Mouse (Mus musculus): ENCODE measurements around the gene Cacna2d2. TPM values are rescaled to one million over a fixed set of nuclear protein-coding genes. Genes with fewer than 3 reads are reported as not detected.

The Cacna2d2 gene
- polyA plus RNA-seq, 1 experiment from 2014 or later: 0.34 TPM

DNA sequence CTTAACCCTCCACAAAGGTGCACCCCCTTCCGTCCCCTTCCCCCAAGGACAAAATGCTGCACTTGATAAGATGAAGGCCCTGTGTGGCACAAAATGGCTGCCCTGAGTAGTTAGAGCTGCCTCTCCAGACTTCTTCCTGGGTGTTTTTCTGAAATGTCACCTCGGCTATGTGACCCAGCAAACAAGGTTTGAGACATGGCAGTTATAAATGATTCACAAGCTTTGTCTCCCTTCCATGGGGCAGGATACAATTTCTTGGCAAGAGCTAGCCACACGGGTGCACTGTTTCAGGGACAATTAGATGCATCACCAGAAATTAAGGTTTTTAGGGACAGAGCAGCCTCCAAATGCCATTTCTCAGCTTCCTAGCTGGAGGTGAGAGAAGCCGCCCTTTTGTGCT lies 141.0 kb downstream of the Cacna2d2 start:
- H3K27ac ChIP-seq: no peak overlapping the region
- WGBS: 73% methylated on average over 4 of the region's 4 CpGs
- H3K27me3 ChIP-seq (replicated peaks): no peaks in the 10 kb centered on the region
- no peak overlapping the region for H3K4me3 ChIP-seq (replicated peaks)
- H3K9ac ChIP-seq: no peak overlapping the region
- ATAC-seq: no peak
- no peaks in the 10 kb centered on the region for H3K9me3 ChIP-seq
- peak overlapping the region; percentile 83; the same call in 1 of the 2 replicates for H3K4me2 ChIP-seq (replicated peaks)
- H3K4me1 ChIP-seq (replicated peaks): peaks cover 37% of the 10 kb centered on the region
- peaks cover 18% of the 10 kb centered on the region; the same call in 1 of the 2 replicates for H3K36me3 ChIP-seq

DNA sequence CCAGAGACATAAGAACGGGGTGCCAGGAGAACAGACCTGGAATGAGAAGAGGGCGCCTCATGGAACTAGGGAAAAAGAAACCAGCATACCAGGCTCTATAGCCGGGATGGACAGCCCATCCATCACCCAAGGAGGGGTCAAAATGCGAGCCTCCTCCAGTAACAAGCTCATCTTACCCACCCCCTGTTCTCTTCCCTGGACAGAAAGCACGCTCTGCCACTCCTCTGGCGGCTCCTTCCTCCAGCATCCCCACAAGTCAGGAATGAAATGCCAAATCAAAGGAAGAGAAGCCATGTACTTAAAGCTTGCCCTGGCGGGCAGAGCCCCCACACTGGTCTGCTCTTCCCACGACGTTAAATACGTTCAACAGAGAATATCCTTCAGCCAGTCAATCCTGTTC lies 141.6 kb downstream of the Cacna2d2 start:
- Histone ChIP-seq H3K27me3 (replicated peaks) (no peaks in the 10 kb centered on the region), H3K9me3 (no peaks in the 10 kb centered on the region), H3K4me3 (replicated peaks) (peak overlapping the region; percentile 59; the same call in 1 of the 2 replicates), H3K36me3 (peaks cover 18% of the 10 kb centered on the region; the same call in 1 of the 2 replicates), H3K27ac (peak overlapping the region; percentile 13; the same call in 1 of the 2 replicates), H3K4me1 (replicated peaks) (peaks cover 31% of the 10 kb centered on the region), H3K9ac (no peak overlapping the region), H3K4me2 (replicated peaks) (peak overlapping the region; percentile 83)
- ATAC-seq: no peak
- WGBS: 30% methylated on average over 10 of the region's 10 CpGs

DNA sequence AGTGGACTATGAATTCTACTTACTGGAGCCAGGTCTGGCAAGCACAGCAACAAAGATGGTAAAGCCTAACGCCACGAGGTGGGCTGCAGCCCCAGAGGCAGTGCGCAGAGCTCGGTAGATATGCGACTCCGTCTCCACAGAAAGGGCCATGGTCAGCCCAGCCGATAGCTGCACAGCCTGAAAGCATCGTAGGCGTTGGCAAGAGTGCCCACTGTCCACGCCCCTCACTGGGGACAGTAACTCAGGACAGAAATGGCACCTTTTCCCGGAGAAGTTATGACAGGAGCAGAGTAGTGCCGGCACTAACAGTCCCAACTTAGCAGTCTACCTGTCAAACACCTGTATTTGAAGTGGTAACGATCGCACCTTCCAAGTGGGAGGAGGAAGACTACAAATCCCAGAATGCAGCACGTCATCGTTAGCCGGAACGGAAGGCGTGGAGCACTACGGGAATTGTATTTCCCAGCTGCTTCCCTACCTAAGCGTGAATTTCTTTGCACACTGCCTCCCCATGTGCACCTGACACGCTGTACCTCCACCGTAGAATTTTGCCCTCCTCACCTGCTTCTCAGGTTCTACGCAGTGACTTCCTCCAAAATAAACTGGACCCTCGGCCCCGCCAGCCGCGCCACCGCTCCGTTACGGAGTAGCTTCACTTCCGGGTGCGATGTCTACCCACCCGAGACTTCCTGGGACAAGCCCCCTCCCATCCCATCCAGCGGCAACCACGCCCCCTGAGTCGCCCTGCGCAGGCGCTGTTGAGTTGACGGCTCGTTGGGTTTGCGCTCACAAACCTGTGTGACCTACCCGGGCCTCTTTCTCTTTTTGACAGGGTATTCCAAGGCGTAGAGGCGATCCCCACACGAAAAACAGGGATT lies 142.3 kb downstream of the Cacna2d2 start, which contains the start of the genes Cyb561d2 and Nprl2:
Gene Cyb561d2, minus strand, starts transcription at position 720 of the 878 bp plus-strand sequence.
Gene Nprl2, plus strand, starts transcription at position 753 of the 878 bp plus-strand sequence.
- H3K4me1 ChIP-seq (replicated peaks): peaks cover 29% of the 10 kb centered on the region
- ATAC-seq: peak; percentile 93
- peak within 1 kb of the TSS; percentile 59 for H3K4me3 ChIP-seq (replicated peaks)
- H3K27me3 ChIP-seq (replicated peaks): no peaks in the 10 kb centered on the region
- WGBS: under 1% methylated on average over 46 of the region's 46 CpGs
- peaks cover 18% of the 10 kb centered on the region; the same call in 1 of the 2 replicates for H3K36me3 ChIP-seq
- peak within 1 kb of the TSS; percentile 48; the same call in 1 of the 2 replicates for H3K27ac ChIP-seq
- peak within 1 kb of the TSS; percentile 83 for H3K4me2 ChIP-seq (replicated peaks)
- H3K9me3 ChIP-seq: no peaks in the 10 kb centered on the region
- peak within 1 kb of the TSS; percentile 61 for H3K9ac ChIP-seq

DNA sequence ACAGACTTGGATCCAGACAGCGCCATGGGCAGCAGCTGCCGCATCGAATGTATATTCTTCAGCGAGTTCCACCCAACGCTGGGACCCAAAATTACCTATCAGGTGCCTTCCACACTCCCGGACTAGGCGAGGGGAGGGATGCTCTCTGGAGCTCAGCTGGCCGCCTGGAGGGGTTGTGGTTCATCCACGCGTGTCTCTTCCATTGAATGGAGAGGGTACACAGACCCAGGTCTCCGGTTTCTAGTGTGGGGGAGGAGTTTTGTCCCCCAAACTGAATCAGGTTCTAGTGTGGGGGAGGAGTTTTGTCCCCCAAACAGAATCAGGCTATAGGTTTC lies 142.9 kb downstream of the Cacna2d2 start:
- H3K36me3 ChIP-seq: peaks cover 18% of the 10 kb centered on the region; the same call in 1 of the 2 replicates
- WGBS: under 1% methylated on average over 11 of the region's 11 CpGs
- peak overlapping the region; percentile 61 for H3K9ac ChIP-seq
- ATAC-seq: peak; percentile 27
- H3K9me3 ChIP-seq: no peaks in the 10 kb centered on the region
- H3K4me1 ChIP-seq (replicated peaks): peaks cover 28% of the 10 kb centered on the region
- H3K27me3 ChIP-seq (replicated peaks): no peaks in the 10 kb centered on the region
- peak overlapping the region; percentile 83 for H3K4me2 ChIP-seq (replicated peaks)
- H3K4me3 ChIP-seq (replicated peaks): peak overlapping the region; percentile 59
- 0 out of 2 replicates have a peak overlapping the region, but pooled peaks have one; percentile 48 for H3K27ac ChIP-seq

DNA sequence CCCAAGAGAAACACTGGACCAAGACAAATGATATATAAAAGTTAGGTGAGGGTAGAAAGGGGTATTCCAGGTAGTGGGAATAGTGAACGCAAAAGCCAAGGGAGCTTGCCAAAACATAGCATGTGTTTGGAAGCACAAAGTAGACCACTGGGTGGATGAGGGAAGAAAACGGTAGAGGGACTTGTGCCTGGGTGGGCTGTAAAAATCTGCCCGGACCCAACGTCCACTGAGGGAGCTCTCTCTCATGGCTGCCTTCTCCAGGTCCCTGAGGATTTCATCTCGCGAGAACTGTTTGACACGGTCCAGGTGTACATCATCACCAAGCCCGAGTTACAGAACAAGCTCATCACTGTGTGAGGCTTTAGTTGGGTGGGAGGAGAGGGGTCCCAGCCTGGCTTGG lies 143.3 kb downstream of the Cacna2d2 start:
- no peaks in the 10 kb centered on the region for H3K9me3 ChIP-seq
- no peak overlapping the region for H3K9ac ChIP-seq
- H3K36me3 ChIP-seq: peaks cover 16% of the 10 kb centered on the region; the same call in 1 of the 2 replicates
- 44% methylated on average over 8 of the region's 8 CpGs for WGBS
- no peak overlapping the region for H3K27ac ChIP-seq
- H3K4me1 ChIP-seq (replicated peaks): peaks cover 28% of the 10 kb centered on the region
- H3K27me3 ChIP-seq (replicated peaks): no peaks in the 10 kb centered on the region
- H3K4me3 ChIP-seq (replicated peaks): peak overlapping the region; percentile 59
- ATAC-seq: no peak
- H3K4me2 ChIP-seq (replicated peaks): peak overlapping the region; percentile 83

DNA sequence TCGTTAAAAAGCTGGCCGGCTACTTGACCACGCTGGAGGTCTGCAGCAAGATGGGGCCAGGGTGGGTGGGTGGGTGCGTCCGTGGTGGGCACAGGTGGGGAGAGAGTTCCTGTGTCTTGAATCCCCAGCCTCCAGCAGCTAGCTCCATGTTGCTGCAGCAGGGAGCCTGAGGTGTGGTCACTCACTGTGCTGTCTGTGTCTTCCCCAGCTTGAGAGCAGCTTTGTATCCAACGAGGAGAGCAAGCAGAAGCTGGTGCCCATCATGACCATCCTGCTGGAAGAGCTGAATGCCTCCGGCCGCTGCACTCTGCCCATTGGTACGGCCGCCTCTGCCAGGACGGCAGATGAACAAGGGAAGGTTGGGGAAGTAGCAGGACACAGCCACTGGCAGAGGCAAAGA lies 143.9 kb downstream of the Cacna2d2 start:
- Histone ChIP-seq H3K4me1 (replicated peaks) (peaks cover 28% of the 10 kb centered on the region), H3K27me3 (replicated peaks) (no peaks in the 10 kb centered on the region), H3K9ac (no peak overlapping the region), H3K4me3 (replicated peaks) (no peak overlapping the region), H3K4me2 (replicated peaks) (peak overlapping the region; percentile 83; the same call in 1 of the 2 replicates), H3K9me3 (no peaks in the 10 kb centered on the region), H3K27ac (no peak overlapping the region), H3K36me3 (peaks cover 11% of the 10 kb centered on the region; the same call in 1 of the 2 replicates)
- no peak for ATAC-seq
- 80% methylated on average over 11 of the region's 11 CpGs for WGBS

DNA sequence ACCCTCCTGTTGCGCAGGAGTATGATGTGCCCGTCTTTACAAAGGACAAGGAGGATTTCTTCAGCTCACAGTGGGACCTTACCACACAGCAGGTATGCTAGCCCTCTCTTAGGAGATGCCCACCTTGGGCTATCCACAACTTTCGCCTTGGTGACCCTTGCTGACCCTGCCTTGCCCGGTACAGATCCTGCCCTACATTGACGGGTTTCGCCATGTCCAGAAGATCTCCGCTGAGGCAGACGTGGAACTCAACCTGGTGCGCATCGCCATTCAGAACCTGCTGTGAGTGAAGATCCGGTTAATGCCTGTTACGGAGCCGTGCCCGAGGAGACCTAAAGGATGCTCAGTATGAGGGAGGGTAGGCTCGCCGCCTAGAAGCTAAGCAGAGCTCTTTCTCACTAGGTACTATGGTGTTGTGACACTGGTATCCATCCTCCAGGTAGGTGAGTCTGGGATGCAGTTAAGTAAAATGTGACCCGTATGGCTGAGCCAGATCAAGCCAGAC lies 144.8 kb downstream of the Cacna2d2 start:
- no peak overlapping the region for H3K9ac ChIP-seq
- no peaks in the 10 kb centered on the region for H3K27me3 ChIP-seq (replicated peaks)
- no peak overlapping the region for H3K27ac ChIP-seq
- H3K4me3 ChIP-seq (replicated peaks): no peak overlapping the region
- ATAC-seq: no peak
- H3K4me1 ChIP-seq (replicated peaks): peaks cover 28% of the 10 kb centered on the region
- H3K36me3 ChIP-seq: peaks cover 9% of the 10 kb centered on the region; the same call in 1 of the 2 replicates
- H3K4me2 ChIP-seq (replicated peaks): no peak overlapping the region
- H3K9me3 ChIP-seq: no peaks in the 10 kb centered on the region
- 94% methylated on average over 17 of the region's 17 CpGs for WGBS

DNA sequence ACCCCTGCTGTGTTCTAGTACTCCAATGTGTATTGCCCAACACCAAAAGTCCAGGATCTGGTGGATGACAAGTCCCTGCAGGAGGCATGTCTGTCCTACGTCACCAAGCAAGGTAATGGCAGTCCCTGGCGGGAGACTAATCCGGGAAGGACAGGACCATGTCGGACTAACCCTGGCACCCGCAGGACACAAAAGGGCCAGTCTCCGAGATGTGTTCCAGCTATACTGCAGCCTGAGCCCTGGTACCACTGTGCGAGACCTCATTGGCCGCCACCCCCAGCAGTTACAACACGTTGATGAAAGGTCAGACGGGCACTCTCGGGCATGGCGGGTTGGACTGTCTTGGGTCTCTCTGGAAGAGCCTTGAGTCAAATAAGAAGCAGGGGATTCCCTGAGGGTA lies 145.3 kb downstream of the Cacna2d2 start:
- Histone ChIP-seq H3K4me3 (replicated peaks) (no peak overlapping the region), H3K27ac (no peak overlapping the region), H3K9ac (no peak overlapping the region), H3K36me3 (peaks cover 9% of the 10 kb centered on the region; the same call in 1 of the 2 replicates), H3K4me2 (replicated peaks) (no peak overlapping the region), H3K27me3 (replicated peaks) (no peaks in the 10 kb centered on the region), H3K9me3 (no peaks in the 10 kb centered on the region), H3K4me1 (replicated peaks) (peaks cover 28% of the 10 kb centered on the region)
- no peak for ATAC-seq
- 95% methylated on average over 12 of the region's 12 CpGs for WGBS

DNA sequence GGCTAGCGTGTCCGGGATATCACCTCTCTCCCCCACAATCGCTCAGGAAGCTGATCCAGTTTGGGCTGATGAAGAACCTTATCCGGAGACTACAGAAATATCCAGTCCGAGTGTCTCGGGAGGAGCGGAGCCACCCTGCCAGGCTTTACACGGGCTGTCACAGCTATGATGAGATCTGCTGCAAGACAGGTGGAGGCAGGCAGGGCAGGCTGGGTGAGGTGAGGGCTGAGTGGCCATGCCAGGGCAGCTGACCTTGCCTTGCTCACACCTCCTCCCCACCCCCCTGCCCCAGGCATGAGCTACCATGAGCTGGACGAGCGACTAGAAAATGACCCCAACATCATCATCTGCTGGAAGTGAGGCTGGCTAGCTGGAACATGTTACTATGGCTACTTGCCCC lies 145.8 kb downstream of the Cacna2d2 start:
- Histone ChIP-seq H3K9me3 (no peaks in the 10 kb centered on the region), H3K4me2 (replicated peaks) (no peak overlapping the region), H3K27ac (no peak overlapping the region), H3K36me3 (peaks cover 4% of the 10 kb centered on the region; the same call in 1 of the 2 replicates), H3K9ac (no peak overlapping the region), H3K4me1 (replicated peaks) (peaks cover 28% of the 10 kb centered on the region), H3K27me3 (replicated peaks) (no peaks in the 10 kb centered on the region), H3K4me3 (replicated peaks) (no peak overlapping the region)
- WGBS: 86% methylated on average over 10 of the region's 10 CpGs
- no peak for ATAC-seq

DNA sequence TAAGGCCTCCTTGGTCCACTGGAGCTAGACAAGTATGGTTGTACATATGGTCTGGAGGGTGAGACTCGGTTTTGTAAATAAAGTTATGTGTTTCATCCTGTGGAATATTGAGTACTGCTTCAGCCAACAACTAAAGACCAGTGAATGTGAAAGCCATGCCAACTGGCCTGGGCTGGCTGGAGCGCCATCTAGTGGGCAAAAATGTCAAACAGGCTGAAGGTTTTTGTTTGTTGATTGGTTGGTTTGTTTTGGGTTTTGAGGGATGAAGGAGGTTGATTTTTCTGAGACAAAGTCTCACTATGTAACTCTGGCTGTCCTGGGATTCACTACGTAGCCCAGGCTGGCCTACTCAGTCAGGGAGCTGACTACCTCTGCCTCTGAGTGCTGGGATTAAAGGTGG lies 146.2 kb downstream of the Cacna2d2 start:
- Histone ChIP-seq H3K36me3 (peaks cover 4% of the 10 kb centered on the region; the same call in 1 of the 2 replicates), H3K9me3 (no peaks in the 10 kb centered on the region), H3K4me2 (replicated peaks) (no peak overlapping the region), H3K9ac (no peak overlapping the region), H3K4me3 (replicated peaks) (no peak overlapping the region), H3K27ac (no peak overlapping the region), H3K4me1 (replicated peaks) (peaks cover 31% of the 10 kb centered on the region), H3K27me3 (replicated peaks) (no peaks in the 10 kb centered on the region)
- ATAC-seq: no peak
- WGBS: 13% methylated on average over 3 of the region's 3 CpGs

DNA sequence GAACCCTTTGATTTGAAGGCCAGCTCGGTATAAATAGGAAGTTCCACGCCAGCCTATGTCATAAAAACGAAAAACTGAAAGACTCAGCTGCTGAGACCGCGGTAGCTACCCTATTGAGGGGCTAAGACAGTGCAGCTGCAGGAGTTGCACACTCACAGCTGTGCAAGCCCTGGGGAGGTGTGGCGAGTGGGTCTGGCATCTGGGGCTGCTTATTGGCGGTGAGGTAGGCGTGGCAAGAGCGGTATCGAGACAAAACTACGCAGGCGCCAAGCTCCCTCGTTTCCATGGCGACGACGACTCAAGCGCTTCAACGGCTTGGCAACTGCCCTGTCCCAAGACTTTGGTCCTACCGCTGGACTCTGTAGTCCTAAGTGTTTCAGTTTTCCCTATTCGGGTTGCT lies 147.6 kb downstream of the Cacna2d2 start, which contains the start of gene Zmynd10:
Gene Zmynd10, plus strand, starts transcription at position 273 of the 400 bp plus-strand sequence.
- peaks cover 4% of the 10 kb centered on the region; the same call in 1 of the 2 replicates for H3K36me3 ChIP-seq
- H3K4me3 ChIP-seq (replicated peaks): peak within 1 kb of the TSS; percentile 16; the same call in 1 of the 2 replicates
- peak; percentile 48 for ATAC-seq
- peaks cover 36% of the 10 kb centered on the region for H3K4me1 ChIP-seq (replicated peaks)
- H3K27ac ChIP-seq: no peak within 1 kb of the TSS; the same call in 1 of the 2 replicates
- H3K9ac ChIP-seq: no peak within 1 kb of the TSS
- H3K4me2 ChIP-seq (replicated peaks): peak within 1 kb of the TSS; percentile 53
- H3K27me3 ChIP-seq (replicated peaks): no peaks in the 10 kb centered on the region
- no peaks in the 10 kb centered on the region for H3K9me3 ChIP-seq
- WGBS: 2% methylated on average over 20 of the region's 20 CpGs

DNA sequence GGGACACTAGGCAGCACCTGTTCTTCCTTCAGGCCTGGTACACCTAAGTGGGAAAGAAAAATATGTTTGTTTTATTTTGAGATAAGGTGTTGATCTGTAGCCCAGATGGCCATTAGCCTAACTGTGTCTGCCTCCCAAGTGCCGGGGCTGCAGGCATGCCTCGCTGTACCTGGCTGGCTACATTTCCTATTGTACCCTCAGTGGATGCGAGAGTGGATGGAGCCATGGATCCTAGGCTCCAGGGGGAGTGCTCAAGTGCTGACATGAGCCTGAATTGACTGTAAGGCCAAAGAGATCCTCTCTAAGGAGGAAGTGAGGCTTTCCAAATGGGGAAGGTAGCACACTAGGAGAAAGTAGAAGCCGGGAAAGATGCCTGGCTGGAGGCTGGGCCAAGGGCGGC lies 148.5 kb downstream of the Cacna2d2 start:
- no peak overlapping the region for H3K4me3 ChIP-seq (replicated peaks)
- 75% methylated on average over 5 of the region's 5 CpGs for WGBS

More for the DNA sequence above, 148.5 kb downstream of the Cacna2d2 start:
- Histone ChIP-seq H3K27me3 (replicated peaks) (no peaks in the 10 kb centered on the region), H3K4me2 (replicated peaks) (no peak overlapping the region), H3K27ac (no peak overlapping the region), H3K9me3 (no peaks in the 10 kb centered on the region), H3K36me3 (peaks cover 4% of the 10 kb centered on the region; the same call in 1 of the 2 replicates), H3K4me1 (replicated peaks) (peaks cover 36% of the 10 kb centered on the region), H3K9ac (no peak overlapping the region)
- no peak for ATAC-seq

Data from intestine, embryonic 15.5 days (tissue).